Mouse (Mus musculus): Measurements from ENCODE around the gene Wdr20. TPM values are rescaled to one million over a fixed set of nuclear protein-coding genes. Genes with fewer than 3 reads are reported as not detected.
A peak's percentile ranks its signal among the peaks of the same experiment; 100 is the strongest.
"Not testable (repeated sequence)": the region's sequence is repeated elsewhere in the genome, so short reads cannot be mapped to it uniquely, and the experiment has no call there.

Wdr20 gene
- polyA plus RNA-seq, 1 experiment from 2014 or later: 26.9 TPM

- 91% methylated on average over 5 of the region's 5 CpGs for WGBS
Observed at GRCm38 (mm10) chr12:110725051-110725450, 12.7 kb upstream of the Wdr20 start.

GRCm38 (mm10) chr12:110725489-110725888, 12.3 kb upstream of the Wdr20 start:
- Histone ChIP-seq H3K4me1 (no peaks in the 10 kb centered on the region), H3K27ac (no peak overlapping the region), H3K9ac (no peak overlapping the region), H3K4me2 (no peak overlapping the region), H3K4me3 (no peak overlapping the region), H3K36me3 (ENCODE audit: poor library complexity, severe bottlenecking) (no peaks in the 10 kb centered on the region), H3K9me3 (replicated peaks) (no peaks in the 10 kb centered on the region), H3K27me3 (no peaks in the 10 kb centered on the region)
- 85% methylated on average over 5 of the region's 5 CpGs for WGBS
- ATAC-seq: no peak

More at GRCm38 (mm10) chr12:110725051-110725450, 12.7 kb upstream of the Wdr20 start:
- Histone ChIP-seq H3K27me3 (no peaks in the 10 kb centered on the region), H3K4me1 (no peaks in the 10 kb centered on the region), H3K9me3 (replicated peaks) (no peaks in the 10 kb centered on the region), H3K36me3 (ENCODE audit: poor library complexity, severe bottlenecking) (no peaks in the 10 kb centered on the region), H3K27ac (no peak overlapping the region), H3K4me3 (no peak overlapping the region), H3K4me2 (no peak overlapping the region), H3K9ac (no peak overlapping the region)
- no peak for ATAC-seq

- Histone ChIP-seq H3K27ac (no peak overlapping the region), H3K36me3 (ENCODE audit: poor library complexity, severe bottlenecking) (no peaks in the 10 kb centered on the region), H3K4me1 (no peaks in the 10 kb centered on the region), H3K4me2 (no peak overlapping the region), H3K9me3 (replicated peaks) (no peaks in the 10 kb centered on the region), H3K9ac (no peak overlapping the region), H3K4me3 (no peak overlapping the region), H3K27me3 (no peaks in the 10 kb centered on the region)
- no peak for ATAC-seq
- 56% methylated on average over 1 of the region's 1 CpGs for WGBS
Observed at GRCm38 (mm10) chr12:110726428-110726827, 11.3 kb upstream of the Wdr20 start.

GRCm38 (mm10) chr12:110733254-110733653, 4.5 kb upstream of the Wdr20 start:
- ATAC-seq; H3K27ac ChIP-seq; H3K4me3 ChIP-seq; H3K9ac ChIP-seq; H3K4me2 ChIP-seq; H3K36me3 ChIP-seq (ENCODE audit: poor library complexity, severe bottlenecking); H3K9me3 ChIP-seq (replicated peaks); H3K4me1 ChIP-seq: not testable (repeated sequence)
- 95% methylated on average over 3 of the region's 3 CpGs for WGBS
- peaks cover 16% of the 10 kb centered on the region for H3K27me3 ChIP-seq

- ATAC-seq: no peak
- Histone ChIP-seq H3K27ac (no peak overlapping the region), H3K9ac (no peak overlapping the region), H3K36me3 (ENCODE audit: poor library complexity, severe bottlenecking) (no peaks in the 10 kb centered on the region), H3K4me1 (peaks cover 24% of the 10 kb centered on the region), H3K27me3 (peaks cover 16% of the 10 kb centered on the region), H3K4me2 (peak overlapping the region; percentile 94), H3K4me3 (peak overlapping the region; percentile 99), H3K9me3 (replicated peaks) (no peaks in the 10 kb centered on the region)
- WGBS: 18% methylated on average over 4 of the region's 4 CpGs
Observed at GRCm38 (mm10) chr12:110736641-110737040, 1.1 kb upstream of the Wdr20 start.

- peak overlapping the region; percentile 99 for H3K4me3 ChIP-seq
- peak overlapping the region; percentile 98 for H3K9ac ChIP-seq
- peaks cover 16% of the 10 kb centered on the region for H3K27me3 ChIP-seq
- WGBS: 1% methylated on average over 51 of the region's 72 CpGs
- ATAC-seq: peak; percentile 19
- no peaks in the 10 kb centered on the region for H3K36me3 ChIP-seq (ENCODE audit: poor library complexity, severe bottlenecking)
- no peaks in the 10 kb centered on the region for H3K9me3 ChIP-seq (replicated peaks)
- H3K4me2 ChIP-seq: peak overlapping the region; percentile 94
- peak overlapping the region; percentile 89 for H3K27ac ChIP-seq
- H3K4me1 ChIP-seq: peaks cover 24% of the 10 kb centered on the region
Observed at GRCm38 (mm10) chr12:110738158-110738921, 596 bp downstream of the Wdr20 start.

GRCm38 (mm10) chr12:110750770-110751439, 13.2 kb downstream of the Wdr20 start:
- H3K36me3 ChIP-seq (ENCODE audit: poor library complexity, severe bottlenecking): peaks cover 17% of the 10 kb centered on the region

GRCm38 (mm10) chr12:110752703-110753102, 15.0 kb downstream of the Wdr20 start:
- no peaks in the 10 kb centered on the region for H3K9me3 ChIP-seq (replicated peaks)
- H3K27me3 ChIP-seq: no peaks in the 10 kb centered on the region
- no peak overlapping the region for H3K27ac ChIP-seq
- no peak overlapping the region for H3K4me2 ChIP-seq
- H3K9ac ChIP-seq: no peak overlapping the region
- no peak overlapping the region for H3K4me3 ChIP-seq
- no peak for ATAC-seq
- peaks cover 17% of the 10 kb centered on the region for H3K36me3 ChIP-seq (ENCODE audit: poor library complexity, severe bottlenecking)
- H3K4me1 ChIP-seq: no peaks in the 10 kb centered on the region

More at GRCm38 (mm10) chr12:110750770-110751439, 13.2 kb downstream of the Wdr20 start:
- H3K9ac ChIP-seq: no peak overlapping the region
- no peak for ATAC-seq
- no peaks in the 10 kb centered on the region for H3K27me3 ChIP-seq
- H3K9me3 ChIP-seq (replicated peaks): no peaks in the 10 kb centered on the region
- H3K4me3 ChIP-seq: no peak overlapping the region
- no peaks in the 10 kb centered on the region for H3K4me1 ChIP-seq
- H3K4me2 ChIP-seq: no peak overlapping the region
- WGBS: 92% methylated on average over 10 of the region's 10 CpGs
- H3K27ac ChIP-seq: no peak overlapping the region

- Histone ChIP-seq H3K4me1 (no peaks in the 10 kb centered on the region), H3K36me3 (ENCODE audit: poor library complexity, severe bottlenecking) (peaks cover 17% of the 10 kb centered on the region), H3K27ac (no peak overlapping the region), H3K4me2 (no peak overlapping the region), H3K9me3 (replicated peaks) (no peaks in the 10 kb centered on the region), H3K27me3 (no peaks in the 10 kb centered on the region), H3K9ac (no peak overlapping the region), H3K4me3 (no peak overlapping the region)
- WGBS: 97% methylated on average over 4 of the region's 4 CpGs
- ATAC-seq: no peak
Observed at GRCm38 (mm10) chr12:110753976-110754375, 16.2 kb downstream of the Wdr20 start.

GRCm38 (mm10) chr12:110757161-110757560, 19.4 kb downstream of the Wdr20 start:
- Histone ChIP-seq H3K4me3 (no peak overlapping the region), H3K4me2 (no peak overlapping the region), H3K4me1 (peaks cover 10% of the 10 kb centered on the region), H3K9me3 (replicated peaks) (no peaks in the 10 kb centered on the region), H3K9ac (no peak overlapping the region), H3K36me3 (ENCODE audit: poor library complexity, severe bottlenecking) (peaks cover 17% of the 10 kb centered on the region), H3K27ac (no peak overlapping the region), H3K27me3 (no peaks in the 10 kb centered on the region)
- WGBS: 94% methylated on average over 3 of the region's 3 CpGs
- ATAC-seq: no peak

GRCm38 (mm10) chr12:110758932-110759331, 21.2 kb downstream of the Wdr20 start:
- WGBS: 94% methylated on average over 8 of the region's 8 CpGs
- H3K4me2 ChIP-seq: no peak overlapping the region
- H3K36me3 ChIP-seq (ENCODE audit: poor library complexity, severe bottlenecking): peaks cover 10% of the 10 kb centered on the region
- no peak for ATAC-seq
- H3K9me3 ChIP-seq (replicated peaks): no peaks in the 10 kb centered on the region
- H3K27ac ChIP-seq: no peak overlapping the region
- no peak overlapping the region for H3K4me3 ChIP-seq
- H3K4me1 ChIP-seq: peaks cover 16% of the 10 kb centered on the region
- H3K27me3 ChIP-seq: no peaks in the 10 kb centered on the region
- H3K9ac ChIP-seq: no peak overlapping the region

- H3K4me1 ChIP-seq: peaks cover 16% of the 10 kb centered on the region
- no peaks in the 10 kb centered on the region for H3K9me3 ChIP-seq (replicated peaks)
- H3K27ac ChIP-seq: peak overlapping the region; percentile 35; the same call in 1 of the 2 replicates
- H3K4me3 ChIP-seq: no peak overlapping the region
- no peaks in the 10 kb centered on the region for H3K36me3 ChIP-seq (ENCODE audit: poor library complexity, severe bottlenecking)
- H3K27me3 ChIP-seq: no peaks in the 10 kb centered on the region
- WGBS: 44% methylated on average over 2 of the region's 2 CpGs
- H3K9ac ChIP-seq: no peak overlapping the region
- H3K4me2 ChIP-seq: no peak overlapping the region
- ATAC-seq: peak; percentile 13; the same call in 1 of the 2 replicates
Observed at GRCm38 (mm10) chr12:110762321-110762720, 24.6 kb downstream of the Wdr20 start.
